Mouse (Mus musculus) intestine, postnatal 0 days (tissue): Measurements from ENCODE around the gene Sh3bp4. TPM values are rescaled to one million over a fixed set of nuclear protein-coding genes. Genes with fewer than 3 reads are reported as not detected.

ENCODE experiments used
- ATAC-seq: fragments of 200-750 bp; cut with Nextera tagmentation; 2 replicates; pipeline ENCODE4 v1.8.0; 2017; ENCODE audit warnings: mild to moderate bottlenecking, moderate TSS enrichment, moderate library complexity
- H3K27ac ChIP-seq: fragments of 300-500 bp; sonication (generic); 2 replicates; pipeline ENCODE4 v1.5.1; 2014; ENCODE audit warnings: mild to moderate bottlenecking, low read depth, low read length, moderate library complexity
- H3K27me3 ChIP-seq: fragments of 300-500 bp; sonication (generic); replicated peaks from 2 replicates; pipeline ENCODE4 v1.6.1; 2014; ENCODE audit warnings: low read length, mixed read lengths; ENCODE audit not compliant: control insufficient read depth, insufficient read depth
- H3K36me3 ChIP-seq: fragments of 300-500 bp; sonication (generic); 2 replicates; pipeline ENCODE4 v1.6.1; 2014; ENCODE audit warnings: mild to moderate bottlenecking, moderate library complexity; ENCODE audit not compliant: control insufficient read depth, insufficient read depth
- H3K4me1 ChIP-seq: fragments of 300-500 bp; sonication (generic); replicated peaks from 2 replicates; pipeline ENCODE4 v1.6.1; 2014; ENCODE audit warnings: antibody characterized with exemption, low read length, mixed read lengths; ENCODE audit not compliant: control insufficient read depth, insufficient read depth
- H3K4me2 ChIP-seq: fragments of 300-500 bp; sonication (generic); replicated peaks from 2 replicates; pipeline ENCODE4 v1.6.1; 2014; ENCODE audit warnings: low read depth, mild to moderate bottlenecking, moderate library complexity
- H3K4me3 ChIP-seq: fragments of 300-500 bp; sonication (generic); 2 replicates; pipeline ENCODE4 v1.5.1; 2014; ENCODE audit warnings: low read depth, low read length
- H3K9ac ChIP-seq: fragments of 300-500 bp; sonication (generic); 2 replicates; pipeline ENCODE4 v1.6.1; 2014; ENCODE audit warnings: mild to moderate bottlenecking, low read depth, low read length
- H3K9me3 ChIP-seq: fragments of 300-500 bp; sonication (generic); 2 replicates; pipeline ENCODE4 v1.6.1; 2016; ENCODE audit warnings: mixed run types; ENCODE audit not compliant: control insufficient read depth
- CTCF ChIP-seq: sonication (generic); IDR thresholded peaks from 2 replicates; pipeline ENCODE4 v1.5.1; 2016; ENCODE audit warnings: low read depth, mild to moderate bottlenecking, control low read depth, antibody characterized with exemption, moderate library complexity
- WGBS: fragments of 180-500 bp; shearing (Covaris S2); extraction: QIAGEN DNeasy Blood & Tissue Kit; methylation state at CpG from one replicate; pipeline ENCODE4 v1.1.7; 2014; 5-methylcytosine and 5-hydroxymethylcytosine counted together
- polyA plus RNA-seq: library from polyadenylated mRNA; unstranded; fragments of >200 nt; fragmentation: Nextera tagmentation; extraction: Ambion mirVana; gene quantifications from 2 replicates; pipeline ENCODE4 v1.2.1, GENCODE M21; 2015

Sh3bp4 gene
- polyA plus RNA-seq, 1 experiment from 2014 or later: 6.1 TPM

- 87% methylated on average over 8 of the region's 8 CpGs for WGBS
- no peak overlapping the region for H3K4me2 ChIP-seq
- no peaks in the 10 kb centered on the region for H3K4me1 ChIP-seq
- H3K36me3 ChIP-seq: no peaks in the 10 kb centered on the region
- H3K27me3 ChIP-seq: no peaks in the 10 kb centered on the region
- TF ChIP-seq CTCF: no peak
- no peak overlapping the region for H3K9ac ChIP-seq
- H3K9me3 ChIP-seq: no peaks in the 10 kb centered on the region
- ATAC-seq: no peak
- H3K4me3 ChIP-seq: no peak overlapping the region
- H3K27ac ChIP-seq: no peak overlapping the region
Observed at GRCm38 (mm10) chr1:89045403-89045802, 24.8 kb upstream of the Sh3bp4 start.

DNA sequence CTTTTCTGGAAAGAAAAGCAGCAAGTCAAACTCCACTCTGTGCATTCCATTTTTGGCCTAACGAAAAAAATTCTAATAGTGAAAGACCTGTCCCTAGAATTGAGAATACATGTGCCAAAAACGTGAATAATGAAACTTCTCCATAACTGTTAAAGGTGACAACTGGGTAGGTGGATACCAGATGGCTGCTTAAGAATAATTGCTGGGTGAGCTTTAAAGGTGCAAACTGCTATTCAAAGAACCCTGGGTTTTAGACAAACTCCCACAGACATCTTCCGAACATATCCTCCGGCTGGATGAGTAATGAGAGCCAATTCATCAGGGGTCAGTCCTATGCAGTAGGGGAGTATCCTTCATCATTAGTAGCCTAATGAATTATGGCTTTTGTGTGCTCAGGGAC is 20.7 kb upstream of the Sh3bp4 start:
- WGBS: 84% methylated on average over 4 of the region's 4 CpGs
- no peak overlapping the region for H3K4me3 ChIP-seq
- no peaks in the 10 kb centered on the region for H3K9me3 ChIP-seq
- no peaks in the 10 kb centered on the region for H3K27me3 ChIP-seq
- no peak overlapping the region for H3K27ac ChIP-seq
- no peaks in the 10 kb centered on the region for H3K36me3 ChIP-seq
- no peak overlapping the region for H3K4me2 ChIP-seq
- no peak overlapping the region for H3K9ac ChIP-seq
- no peak for TF ChIP-seq CTCF
- no peak for ATAC-seq
- H3K4me1 ChIP-seq: no peaks in the 10 kb centered on the region

DNA sequence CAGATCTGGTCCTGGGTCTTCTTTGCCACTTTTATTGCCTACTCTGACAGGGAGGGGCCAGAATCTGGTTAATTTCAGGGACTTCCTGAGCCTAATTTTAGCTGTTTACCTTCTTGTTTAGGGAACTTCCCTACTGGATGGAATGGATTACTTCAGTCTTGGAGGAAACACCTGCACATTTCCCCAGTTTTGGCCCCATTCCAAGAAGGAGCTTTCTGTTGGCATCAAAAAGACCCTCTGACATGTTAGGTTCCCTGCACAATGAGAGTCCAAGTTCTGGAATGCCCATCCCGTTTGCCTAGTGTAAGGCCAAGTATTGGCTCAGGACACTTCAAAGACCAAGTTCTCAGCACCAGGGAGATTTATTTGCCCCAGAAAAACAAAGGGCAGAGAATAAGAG is 14.0 kb upstream of the Sh3bp4 start:
- Histone ChIP-seq H3K36me3 (no peaks in the 10 kb centered on the region), H3K27me3 (no peaks in the 10 kb centered on the region), H3K4me2 (no peak overlapping the region), H3K4me3 (no peak overlapping the region), H3K9me3 (no peaks in the 10 kb centered on the region), H3K4me1 (no peaks in the 10 kb centered on the region), H3K27ac (no peak overlapping the region), H3K9ac (no peak overlapping the region)
- WGBS: 40% methylated on average over 1 of the region's 1 CpGs
- no peak for TF ChIP-seq CTCF
- no peak for ATAC-seq

GRCm38 (mm10) chr1:89057430-89057829 is 12.8 kb upstream of the Sh3bp4 start:
- ATAC-seq: no peak
- 72% methylated on average over 3 of the region's 3 CpGs for WGBS
- H3K4me2 ChIP-seq: no peak overlapping the region
- H3K4me3 ChIP-seq: no peak overlapping the region
- no peaks in the 10 kb centered on the region for H3K36me3 ChIP-seq
- H3K9ac ChIP-seq: no peak overlapping the region
- no peak for TF ChIP-seq CTCF
- H3K27ac ChIP-seq: no peak overlapping the region
- H3K9me3 ChIP-seq: 0 out of 2 replicates have a peak, but pooled peaks cover 3% of the 10 kb centered on the region
- H3K4me1 ChIP-seq: no peaks in the 10 kb centered on the region
- no peaks in the 10 kb centered on the region for H3K27me3 ChIP-seq

DNA sequence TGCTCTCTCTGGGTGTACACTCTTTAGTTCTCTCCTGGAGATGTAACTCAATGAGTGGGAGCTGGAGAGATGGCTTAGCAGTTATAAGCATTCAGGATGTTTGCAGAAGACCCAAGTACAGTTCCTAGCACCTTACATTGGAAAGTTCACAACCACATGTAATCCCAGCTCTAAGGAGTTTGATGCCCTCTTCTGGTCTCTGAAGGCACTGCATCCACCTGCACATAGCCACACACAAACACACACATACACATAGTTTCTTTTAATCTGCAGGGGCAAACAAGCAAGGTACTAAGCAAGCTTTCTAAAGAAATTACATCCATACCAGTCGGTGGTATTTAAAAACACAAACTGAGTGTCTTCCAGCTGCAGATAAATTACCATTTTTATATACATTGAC is 12.2 kb upstream of the Sh3bp4 start:
- Histone ChIP-seq H3K4me3 (no peak overlapping the region), H3K36me3 (no peaks in the 10 kb centered on the region), H3K27ac (no peak overlapping the region), H3K9ac (no peak overlapping the region), H3K4me1 (no peaks in the 10 kb centered on the region), H3K27me3 (no peaks in the 10 kb centered on the region), H3K4me2 (no peak overlapping the region), H3K9me3 (0 out of 2 replicates have a peak, but pooled peaks cover 3% of the 10 kb centered on the region)
- no peak for ATAC-seq
- TF ChIP-seq CTCF: peak; percentile 56
- 85% methylated on average over 1 of the region's 1 CpGs for WGBS

GRCm38 (mm10) chr1:89062977-89063376 is 7.2 kb upstream of the Sh3bp4 start:
- no peak overlapping the region for H3K4me3 ChIP-seq
- 86% methylated on average over 4 of the region's 4 CpGs for WGBS
- H3K4me2 ChIP-seq: no peak overlapping the region
- TF ChIP-seq CTCF: no peak
- H3K4me1 ChIP-seq: no peaks in the 10 kb centered on the region
- no peak overlapping the region for H3K9ac ChIP-seq
- no peak for ATAC-seq
- H3K9me3 ChIP-seq: 0 out of 2 replicates have a peak, but pooled peaks cover 3% of the 10 kb centered on the region
- H3K36me3 ChIP-seq: no peaks in the 10 kb centered on the region
- H3K27me3 ChIP-seq: no peaks in the 10 kb centered on the region
- no peak overlapping the region for H3K27ac ChIP-seq

GRCm38 (mm10) chr1:89063800-89064199 is 6.4 kb upstream of the Sh3bp4 start:
- no peaks in the 10 kb centered on the region for H3K27me3 ChIP-seq
- 80% methylated on average over 3 of the region's 3 CpGs for WGBS

More at GRCm38 (mm10) chr1:89063800-89064199, 6.4 kb upstream of the Sh3bp4 start:
- no peak for ATAC-seq
- no peaks in the 10 kb centered on the region for H3K4me1 ChIP-seq
- TF ChIP-seq CTCF: no peak
- no peak overlapping the region for H3K27ac ChIP-seq
- H3K9ac ChIP-seq: no peak overlapping the region
- no peak overlapping the region for H3K4me3 ChIP-seq
- no peaks in the 10 kb centered on the region for H3K36me3 ChIP-seq
- H3K9me3 ChIP-seq: 0 out of 2 replicates have a peak, but pooled peaks cover 3% of the 10 kb centered on the region
- no peak overlapping the region for H3K4me2 ChIP-seq
